Mouse (Mus musculus): Measurements from ENCODE around the gene Pcsk5. TPM values are rescaled to one million over a fixed set of nuclear protein-coding genes. Genes with fewer than 3 reads are reported as not detected.

Pcsk5 gene
- polyA plus RNA-seq, 1 experiment from 2014 or later = 5.2 TPM

DNA sequence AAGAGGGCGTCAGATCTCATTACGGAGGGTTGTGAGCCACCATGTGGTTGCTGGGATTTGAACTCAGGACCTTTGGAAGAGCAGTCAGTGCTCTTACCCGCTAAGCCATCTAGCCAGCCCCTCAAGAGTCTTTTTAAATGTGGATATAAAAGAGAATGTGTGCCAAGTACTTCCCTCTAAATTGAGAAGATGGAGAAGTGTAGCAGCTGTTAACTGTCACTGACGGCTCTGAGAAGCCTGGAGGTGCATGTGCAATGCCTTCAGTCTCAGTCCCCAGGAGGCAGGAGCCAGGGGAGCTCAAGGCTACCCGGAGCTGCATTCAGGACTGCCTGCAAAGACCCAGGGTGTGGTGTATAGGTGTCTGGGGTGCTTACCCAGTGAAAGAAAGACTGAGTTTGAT is 439.5 kb downstream of the Pcsk5 start:
- no peak for ATAC-seq

DNA sequence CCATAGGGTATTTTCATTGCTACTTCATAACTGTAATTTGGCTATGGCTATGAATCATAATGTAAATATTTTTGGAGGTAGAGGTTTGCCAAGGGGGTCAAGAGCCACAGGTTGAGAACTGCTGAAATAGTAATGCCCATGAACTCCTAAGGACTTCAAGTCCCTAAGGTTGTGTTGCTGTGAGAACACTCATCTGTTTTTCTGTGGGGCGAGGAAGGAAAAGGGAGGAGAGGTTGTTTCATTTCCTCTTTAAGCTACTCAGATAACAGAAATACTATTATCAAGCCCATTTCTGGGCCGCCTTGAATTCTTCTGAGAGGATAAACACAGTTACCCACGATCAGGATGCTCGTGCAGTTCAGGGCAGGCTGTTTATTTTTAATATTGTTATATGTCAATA is 440.6 kb downstream of the Pcsk5 start:
- H3K4me3 ChIP-seq = no peak overlapping the region
- H3K4me2 ChIP-seq = no peak overlapping the region
- H3K4me1 ChIP-seq = peaks cover 13% of the 10 kb centered on the region
- no peaks in the 10 kb centered on the region for H3K9me3 ChIP-seq (replicated peaks)
- peaks cover 10% of the 10 kb centered on the region; the same call in 1 of the 2 replicates for H3K27me3 ChIP-seq
- ATAC-seq = no peak
- H3K9ac ChIP-seq = no peak overlapping the region
- WGBS = 96% methylated on average over 4 of the region's 4 CpGs
- no peak overlapping the region for H3K27ac ChIP-seq
- H3K36me3 ChIP-seq (ENCODE audit: poor library complexity, severe bottlenecking) = peaks cover 41% of the 10 kb centered on the region

More for the DNA sequence above, 439.5 kb downstream of the Pcsk5 start:
- WGBS = 82% methylated on average over 5 of the region's 5 CpGs
- H3K4me3 ChIP-seq = no peak overlapping the region
- peaks cover 13% of the 10 kb centered on the region for H3K4me1 ChIP-seq
- H3K36me3 ChIP-seq (ENCODE audit: poor library complexity, severe bottlenecking) = peaks cover 41% of the 10 kb centered on the region
- peaks cover 4% of the 10 kb centered on the region; the same call in 1 of the 2 replicates for H3K27me3 ChIP-seq
- no peak overlapping the region for H3K4me2 ChIP-seq
- H3K9ac ChIP-seq = no peak overlapping the region
- H3K27ac ChIP-seq = no peak overlapping the region
- no peaks in the 10 kb centered on the region for H3K9me3 ChIP-seq (replicated peaks)

DNA sequence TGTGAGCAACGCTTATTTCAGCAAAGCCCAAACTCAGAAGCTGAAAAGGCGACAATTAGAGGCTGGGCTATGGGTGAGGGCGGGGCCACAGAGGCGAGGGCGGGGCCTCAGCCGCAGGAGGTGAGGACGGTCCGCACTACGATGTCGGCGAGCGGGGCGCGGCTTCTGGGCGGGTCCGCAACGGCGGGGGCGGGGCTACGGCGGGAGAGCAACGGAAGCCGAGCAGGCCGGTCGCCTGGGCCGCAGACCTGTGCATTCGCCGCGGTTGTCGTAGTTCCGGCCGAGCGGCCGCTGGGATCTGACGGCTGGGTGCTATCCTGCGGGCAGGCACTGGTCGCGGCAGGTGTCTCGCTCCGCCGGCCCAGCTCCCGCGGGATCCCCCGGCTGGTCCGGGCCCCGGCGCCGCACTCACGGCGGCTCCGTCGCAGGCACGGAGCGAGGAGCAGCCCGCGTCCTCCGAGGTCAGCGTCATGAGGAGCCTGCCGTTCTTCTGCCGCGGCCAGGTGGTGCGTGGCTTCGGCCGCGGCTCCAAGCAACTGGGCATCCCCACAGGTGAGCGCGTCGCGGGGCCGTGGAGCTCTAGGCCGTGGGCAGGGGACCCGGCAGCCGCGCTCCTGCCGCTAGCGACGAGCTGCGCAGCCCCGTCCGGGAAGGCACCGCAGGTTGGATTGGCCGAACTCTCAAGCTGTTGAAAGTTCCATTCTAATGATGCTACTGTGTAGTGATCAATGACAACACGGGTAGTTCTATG is 443.4 kb downstream of the Pcsk5 start, which contains the start of gene Rfk:
Rfk (plus strand) TSS at position 203 of the 751 bp plus-strand sequence.
- peaks cover 23% of the 10 kb centered on the region for H3K36me3 ChIP-seq (ENCODE audit: poor library complexity, severe bottlenecking)
- peak within 1 kb of the TSS; percentile 51 for H3K27ac ChIP-seq
- peak within 1 kb of the TSS; percentile 90 for H3K9ac ChIP-seq
- H3K9me3 ChIP-seq (replicated peaks) = no peaks in the 10 kb centered on the region
- peak; percentile 98 for ATAC-seq
- H3K4me2 ChIP-seq = peak within 1 kb of the TSS; percentile 68
- H3K4me3 ChIP-seq = peak within 1 kb of the TSS; percentile 85
- under 1% methylated on average over 65 of the region's 83 CpGs for WGBS
- peaks cover 13% of the 10 kb centered on the region for H3K4me1 ChIP-seq
- H3K27me3 ChIP-seq = peaks cover 10% of the 10 kb centered on the region; the same call in 1 of the 2 replicates

DNA sequence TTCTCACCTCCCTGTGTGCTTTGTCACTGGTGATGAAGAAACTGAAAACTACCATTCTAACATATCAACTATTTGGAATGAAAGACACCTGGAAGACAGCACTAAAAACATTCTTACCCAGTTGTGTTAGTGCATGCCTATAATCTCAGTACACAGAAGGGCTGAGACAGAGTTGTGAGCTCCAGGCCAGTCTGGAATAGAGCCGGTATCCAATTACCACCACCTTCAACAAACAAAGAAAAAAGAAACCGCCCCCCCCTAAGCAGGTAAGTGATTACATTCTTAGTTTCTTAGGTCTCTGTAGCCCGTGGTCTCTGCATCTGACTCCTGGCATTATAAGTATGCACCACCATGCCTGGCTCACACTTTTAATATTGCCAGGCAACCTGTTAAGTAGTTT is 444.6 kb downstream of the Pcsk5 start:
- Histone ChIP-seq H3K9ac (no peak overlapping the region), H3K27me3 (peaks cover 10% of the 10 kb centered on the region; the same call in 1 of the 2 replicates), H3K4me3 (no peak overlapping the region; the same call in 1 of the 2 replicates), H3K4me1 (peaks cover 13% of the 10 kb centered on the region), H3K27ac (no peak overlapping the region), H3K4me2 (no peak overlapping the region), H3K9me3 (replicated peaks) (no peaks in the 10 kb centered on the region), H3K36me3 (ENCODE audit: poor library complexity, severe bottlenecking) (peaks cover 12% of the 10 kb centered on the region; the same call in 1 of the 2 replicates)
- no peak for ATAC-seq
- WGBS = 11% methylated on average over 3 of the region's 3 CpGs

DNA sequence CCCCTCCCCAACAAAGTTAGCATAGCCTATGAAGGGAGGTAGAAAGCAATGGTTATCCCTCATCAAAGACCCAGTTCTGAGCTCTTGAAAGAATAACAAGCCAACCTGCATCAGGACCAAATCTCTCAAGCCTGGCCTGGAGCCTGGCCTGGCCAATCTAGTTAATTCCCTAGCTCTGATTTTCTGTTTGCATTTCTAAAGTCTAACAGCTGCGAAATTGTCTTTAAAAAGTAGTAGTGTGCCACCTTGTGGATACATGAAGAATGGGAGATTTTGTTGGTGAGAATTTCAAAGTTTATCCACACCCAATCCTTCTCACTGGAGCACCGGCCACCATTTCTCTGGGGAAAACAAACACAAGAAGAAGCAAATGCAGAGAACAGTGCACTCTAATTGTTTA is 449.0 kb downstream of the Pcsk5 start:
- H3K4me3 ChIP-seq = no peak overlapping the region
- ATAC-seq = peak; percentile 66
- no peaks in the 10 kb centered on the region for H3K36me3 ChIP-seq (ENCODE audit: poor library complexity, severe bottlenecking)
- WGBS = 22% methylated on average over 2 of the region's 2 CpGs
- H3K9ac ChIP-seq = no peak overlapping the region
- H3K9me3 ChIP-seq (replicated peaks) = no peaks in the 10 kb centered on the region
- H3K4me2 ChIP-seq = no peak overlapping the region
- no peak overlapping the region for H3K27ac ChIP-seq
- H3K27me3 ChIP-seq = peaks cover 10% of the 10 kb centered on the region; the same call in 1 of the 2 replicates
- no peaks in the 10 kb centered on the region for H3K4me1 ChIP-seq

DNA sequence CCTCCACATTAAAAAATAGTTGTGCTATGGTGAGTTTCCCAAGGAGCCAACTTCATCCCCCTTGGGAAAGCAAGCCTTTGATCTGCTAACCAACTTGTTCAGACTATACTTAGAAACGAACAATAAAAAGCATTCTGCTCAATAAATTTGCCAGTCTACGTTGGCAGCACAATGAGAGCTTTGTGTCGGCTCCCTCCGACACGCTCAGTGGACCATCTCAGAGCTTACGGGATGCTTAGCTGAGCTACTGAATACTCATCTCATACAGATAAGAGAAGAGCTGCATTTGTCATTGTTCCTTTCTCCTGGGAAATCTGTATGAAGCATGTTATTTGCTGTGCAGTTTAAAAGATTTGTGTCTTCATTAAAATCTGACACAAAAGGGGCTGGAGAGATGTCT is 451.0 kb downstream of the Pcsk5 start:
- Histone ChIP-seq H3K4me3 (no peak overlapping the region), H3K36me3 (ENCODE audit: poor library complexity, severe bottlenecking) (no peaks in the 10 kb centered on the region), H3K27me3 (no peaks in the 10 kb centered on the region), H3K9me3 (replicated peaks) (no peaks in the 10 kb centered on the region), H3K27ac (no peak overlapping the region), H3K9ac (no peak overlapping the region), H3K4me2 (no peak overlapping the region), H3K4me1 (no peaks in the 10 kb centered on the region)
- WGBS = 25% methylated on average over 6 of the region's 6 CpGs
- no peak for ATAC-seq

DNA sequence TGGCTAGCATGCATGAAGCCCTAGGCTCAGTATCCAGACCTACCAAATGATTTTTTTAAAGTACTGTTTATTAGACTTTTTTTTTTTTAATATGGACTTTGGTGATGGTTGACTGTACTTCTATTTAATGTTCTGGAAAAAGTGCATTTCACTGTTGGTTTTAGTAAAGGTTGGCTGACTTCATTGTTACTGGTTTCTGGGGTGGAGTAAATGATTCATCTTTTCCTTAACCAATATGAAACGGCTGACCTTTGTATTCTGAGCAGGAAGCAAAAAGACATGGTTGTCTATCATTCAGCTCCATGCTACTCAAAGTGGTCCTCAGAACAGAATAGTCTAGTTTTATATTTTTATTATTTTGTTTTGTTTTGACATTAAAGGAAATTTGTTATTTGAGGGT is 452.0 kb downstream of the Pcsk5 start:
- no peaks in the 10 kb centered on the region for H3K9me3 ChIP-seq (replicated peaks)
- H3K27ac ChIP-seq = no peak overlapping the region
- 80% methylated on average over 1 of the region's 1 CpGs for WGBS

DNA sequence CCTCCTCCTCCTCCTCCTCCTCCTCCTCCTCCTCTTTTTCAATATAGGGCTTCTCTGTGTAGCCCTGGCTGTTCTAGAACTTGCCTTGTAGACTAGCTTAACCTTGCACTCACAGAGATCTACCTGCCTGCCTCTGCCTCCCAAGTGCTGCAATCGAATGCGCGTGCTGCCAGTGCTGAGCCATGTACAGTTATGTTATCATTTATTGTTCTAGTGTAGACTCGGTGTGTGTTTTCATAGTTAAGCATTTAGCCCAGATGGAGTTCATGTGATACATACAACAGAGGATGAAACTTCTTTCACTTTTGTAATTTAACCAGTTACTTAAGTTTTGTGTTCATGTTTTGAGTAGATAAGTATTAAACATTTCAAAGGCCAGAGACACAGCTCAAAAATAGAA is 452.4 kb downstream of the Pcsk5 start:
- Histone ChIP-seq H3K27ac (no peak overlapping the region), H3K9ac (no peak overlapping the region), H3K27me3 (no peaks in the 10 kb centered on the region), H3K4me3 (no peak overlapping the region), H3K4me2 (no peak overlapping the region), H3K36me3 (ENCODE audit: poor library complexity, severe bottlenecking) (no peaks in the 10 kb centered on the region), H3K4me1 (no peaks in the 10 kb centered on the region), H3K9me3 (replicated peaks) (no peaks in the 10 kb centered on the region)
- 96% methylated on average over 4 of the region's 4 CpGs for WGBS
- no peak for ATAC-seq

More for the DNA sequence above, 452.0 kb downstream of the Pcsk5 start:
- Histone ChIP-seq H3K27me3 (no peaks in the 10 kb centered on the region), H3K4me3 (no peak overlapping the region), H3K9ac (no peak overlapping the region), H3K4me2 (no peak overlapping the region), H3K4me1 (no peaks in the 10 kb centered on the region), H3K36me3 (ENCODE audit: poor library complexity, severe bottlenecking) (no peaks in the 10 kb centered on the region)
- no peak for ATAC-seq

DNA sequence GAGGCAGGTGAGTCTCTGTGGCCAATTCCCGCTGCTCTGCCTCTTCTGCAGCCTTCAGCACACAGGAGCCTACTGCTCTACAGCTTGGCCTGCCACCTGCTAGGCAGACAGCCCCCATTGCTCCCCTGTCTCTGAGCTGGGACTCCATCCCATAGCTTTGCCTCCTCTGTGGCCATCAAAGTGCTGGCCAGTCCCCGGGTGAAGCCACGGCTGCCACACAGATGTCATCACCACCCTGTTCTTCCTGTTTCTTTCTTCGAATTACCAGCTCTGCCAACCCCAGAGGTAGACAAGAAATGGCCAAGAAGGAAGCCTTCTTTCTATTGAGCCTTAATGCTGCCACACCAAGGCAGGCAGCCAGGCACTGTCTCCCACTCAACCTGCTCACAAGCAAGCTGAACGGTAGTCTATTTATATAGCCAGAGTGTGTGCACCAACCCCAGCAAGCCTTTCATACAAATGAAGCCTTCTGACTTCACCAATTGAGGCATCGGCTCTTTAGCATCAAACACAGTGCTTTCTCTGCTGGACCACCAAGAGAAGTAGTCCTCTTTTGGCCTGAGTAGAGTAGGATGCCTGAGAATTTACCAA is 454.5 kb downstream of the Pcsk5 start:
- Histone ChIP-seq H3K4me3 (no peak overlapping the region), H3K9me3 (replicated peaks) (no peaks in the 10 kb centered on the region), H3K36me3 (ENCODE audit: poor library complexity, severe bottlenecking) (no peaks in the 10 kb centered on the region), H3K4me1 (no peaks in the 10 kb centered on the region), H3K27ac (no peak overlapping the region), H3K27me3 (no peaks in the 10 kb centered on the region), H3K4me2 (no peak overlapping the region), H3K9ac (no peak overlapping the region)
- no peak for ATAC-seq
- WGBS = 89% methylated on average over 6 of the region's 6 CpGs
